Mouse (Mus musculus): ENCODE data around the gene Sun2.

Sun2 gene

GRCm38 (mm10) chr15:79741921-79742705 is at the start of gene Sun2:
TSS of gene Sun2 (minus strand) at chr15:79742536.
- peak; percentile 96 for DNase-seq

DNA sequence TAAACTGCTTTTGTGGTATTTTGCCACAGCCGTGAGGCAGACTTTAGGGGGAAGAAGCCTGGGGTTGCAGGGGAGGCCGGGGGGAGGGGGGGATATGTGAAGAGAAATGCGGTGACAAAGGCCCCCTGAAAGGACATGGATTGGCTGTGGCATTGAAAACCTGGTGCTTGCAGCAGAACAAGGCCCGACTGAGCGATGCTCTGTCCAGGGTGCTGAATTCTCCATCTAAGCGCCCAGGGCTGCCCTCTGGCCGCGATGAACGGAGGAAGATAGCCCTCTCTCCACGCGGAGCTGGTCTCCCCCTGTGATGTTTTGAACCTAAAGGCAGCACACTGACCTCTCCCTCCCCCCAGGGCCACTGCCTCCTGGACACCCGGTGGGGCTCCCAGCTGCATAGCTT is 49.2 kb upstream of the Sun2 start:
- DNase-seq, result peak; percentile 87

GRCm38 (mm10) chr15:79790905-79791304 is 48.6 kb upstream of the Sun2 start:
- DNase-seq, result no peak

- DNase-seq, result no peak
Measured at GRCm38 (mm10) chr15:79790111-79790510, 47.8 kb upstream of the Sun2 start.

GRCm38 (mm10) chr15:79787815-79788214 is 45.5 kb upstream of the Sun2 start:
- DNase-seq, result no peak

DNA sequence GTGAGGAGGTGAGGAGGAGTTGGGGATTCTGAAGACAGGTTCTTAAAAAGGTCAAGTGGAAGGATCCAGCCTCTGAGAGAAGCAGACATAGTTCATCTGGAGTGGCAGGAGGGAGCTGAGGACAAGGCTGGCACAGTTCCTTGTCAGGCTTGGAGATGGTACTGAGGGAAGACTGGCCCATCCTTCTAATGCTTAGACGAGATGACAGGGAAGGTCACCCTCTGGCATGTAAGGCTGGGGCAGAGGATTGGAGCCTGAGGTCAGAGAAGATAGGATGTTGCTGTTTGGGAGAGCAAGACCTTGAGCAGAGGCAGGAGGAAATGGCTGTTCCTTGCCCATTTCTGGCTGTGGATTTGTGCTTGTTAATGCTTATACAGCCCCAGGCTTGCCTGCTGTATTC is 42.7 kb upstream of the Sun2 start:
- DNase-seq, result no peak

- no peak for DNase-seq
Measured at GRCm38 (mm10) chr15:79777749-79778148, 35.4 kb upstream of the Sun2 start, which contains the start of gene Dnal4. TSS of gene Dnal4 (minus strand) at chr15:79777849.

DNA sequence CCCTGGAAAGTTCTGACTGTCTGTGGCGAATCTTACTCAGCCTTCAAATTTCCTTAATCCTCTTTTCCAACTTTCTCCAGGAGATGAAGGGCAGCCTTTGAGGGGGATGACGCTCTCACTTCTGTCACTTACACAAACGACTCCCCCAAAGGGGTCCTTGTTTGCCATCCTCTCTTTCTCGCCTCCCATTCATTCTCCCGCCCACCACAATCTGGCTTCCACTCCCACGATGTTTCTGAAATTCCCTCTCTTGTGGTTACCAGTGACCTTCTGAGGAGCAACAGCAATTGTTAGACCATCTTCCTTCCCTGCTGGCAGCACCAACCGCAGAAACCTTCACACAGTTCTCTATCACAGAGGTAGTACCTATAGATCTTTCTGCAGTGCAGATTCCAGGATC is 33.3 kb upstream of the Sun2 start:
- no peak for DNase-seq

DNA sequence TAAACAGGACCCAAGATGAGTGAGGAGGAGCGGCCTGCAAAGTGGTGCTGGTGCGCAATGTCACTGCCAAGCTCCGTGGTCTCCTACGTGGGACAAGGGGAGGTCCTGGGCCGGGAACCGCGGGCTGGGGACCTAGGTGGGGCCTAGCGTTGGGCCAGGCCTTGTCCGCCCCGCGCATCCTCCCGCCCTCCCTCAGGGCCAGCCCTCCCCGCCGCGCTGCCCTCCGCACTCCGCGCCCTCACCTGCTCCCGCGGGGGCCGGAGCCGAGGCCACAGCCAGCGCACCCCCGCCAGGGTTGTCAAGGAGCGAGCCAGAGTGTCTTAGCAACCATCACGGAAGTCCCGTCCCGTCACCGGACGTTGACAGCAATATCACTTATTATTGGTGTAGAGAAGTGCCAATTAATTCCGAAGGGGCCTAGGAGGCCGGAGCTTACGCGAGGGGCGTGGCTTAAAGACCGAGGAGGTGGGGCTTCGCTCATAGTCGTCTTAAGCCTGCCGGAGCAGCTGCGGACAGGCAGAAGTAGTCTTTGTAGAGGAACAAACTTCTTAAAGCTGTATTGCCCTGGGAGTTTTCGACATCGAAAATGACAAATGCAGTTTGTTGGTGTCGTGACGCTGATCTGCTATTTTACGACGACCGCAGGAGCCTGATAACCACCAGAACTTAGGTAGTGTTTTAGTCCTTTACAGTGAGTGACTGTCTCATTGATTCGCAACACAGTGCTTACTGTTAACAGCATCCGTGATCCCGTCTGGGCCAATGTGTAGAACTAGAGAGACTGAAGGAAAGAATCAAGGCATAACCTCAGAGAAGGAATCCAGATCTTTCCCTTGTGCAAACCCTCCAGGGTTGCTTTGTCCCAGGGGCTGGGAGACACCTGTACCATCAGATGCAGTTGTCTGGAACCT is 32.0 kb upstream of the Sun2 start:
- peak; percentile 98 for DNase-seq

DNA sequence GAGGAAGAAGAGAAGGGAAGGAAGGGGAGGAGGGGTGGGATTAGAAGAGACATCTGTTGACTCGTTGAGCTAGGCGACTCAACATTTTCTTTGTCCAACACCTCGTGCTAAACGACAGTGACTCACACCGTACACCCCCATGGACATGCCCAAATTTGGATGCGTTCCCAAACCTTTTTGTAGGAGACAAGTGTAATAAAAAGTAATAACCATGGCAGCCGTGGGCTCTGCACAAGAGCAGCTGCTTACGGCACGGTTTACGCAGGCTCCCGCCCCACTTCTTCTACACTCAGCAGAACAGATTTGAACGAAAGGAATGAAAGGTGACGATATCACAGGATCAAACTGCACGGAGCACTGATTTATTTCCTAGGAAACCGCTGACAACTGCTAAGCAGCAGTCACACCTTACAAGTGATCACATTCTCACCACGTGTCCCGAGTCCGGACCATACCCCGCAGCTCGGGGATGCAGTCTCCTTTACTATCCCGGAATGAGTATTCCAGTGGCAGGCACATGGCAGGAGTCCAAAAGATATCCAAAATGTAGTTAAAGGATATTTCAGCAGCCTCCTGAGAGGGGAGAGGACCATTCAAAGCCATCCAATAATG is 28.4 kb upstream of the Sun2 start:
- no peak for DNase-seq

DNA sequence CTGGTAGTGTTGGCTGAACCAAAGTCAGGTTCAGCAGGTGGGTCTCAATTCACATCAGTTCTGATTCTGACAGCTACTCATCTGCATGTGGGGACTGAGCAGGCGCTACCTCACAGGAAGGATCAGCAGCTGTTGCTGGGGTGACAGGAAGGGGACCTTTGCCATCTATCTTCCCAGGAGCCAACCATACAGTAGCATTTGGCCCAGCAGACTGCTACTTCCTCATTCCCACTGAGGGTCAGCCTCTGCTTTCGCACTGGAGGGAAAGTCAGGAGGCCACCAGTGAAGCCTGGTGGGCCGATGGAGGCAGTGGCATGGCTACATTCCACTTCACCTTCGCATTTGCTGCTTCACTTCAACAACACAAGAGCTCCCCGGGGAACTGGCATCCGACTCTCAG is 26.0 kb upstream of the Sun2 start:
- no peak for DNase-seq

DNA sequence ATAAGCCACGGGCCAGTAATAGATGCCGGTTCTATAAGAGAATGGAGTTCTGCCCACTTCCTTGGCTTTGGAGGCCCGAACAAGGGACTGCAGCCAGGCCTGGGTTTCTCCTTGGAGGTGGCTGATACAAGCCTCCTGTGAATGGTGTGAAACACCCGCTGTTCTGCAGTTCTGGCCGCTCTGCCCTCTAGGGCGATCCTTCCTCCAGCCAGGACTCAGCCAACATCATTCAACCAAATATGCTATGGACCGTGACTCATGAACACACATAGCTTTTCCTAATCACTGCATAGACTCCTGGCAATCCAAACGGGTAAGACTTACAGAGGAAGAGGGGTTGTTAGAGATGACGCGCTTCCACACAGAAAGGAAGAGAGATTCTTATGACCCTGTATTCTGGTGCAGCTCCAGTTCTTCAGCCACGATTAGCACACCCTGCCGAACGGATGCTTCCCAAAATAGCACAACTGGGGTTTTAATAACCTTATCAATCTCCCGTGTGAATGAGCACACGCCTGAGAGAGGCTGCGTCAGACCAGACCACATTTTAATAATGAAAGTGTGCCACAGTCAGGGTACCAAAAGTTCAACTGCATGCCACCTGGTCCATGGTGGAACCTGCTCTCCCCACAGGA is 25.1 kb upstream of the Sun2 start:
- DNase-seq, result no peak

GRCm38 (mm10) chr15:79766586-79767071 is 24.3 kb upstream of the Sun2 start:
- DNase-seq, result no peak

- DNase-seq, result no peak
Measured at GRCm38 (mm10) chr15:79766168-79766567, 23.8 kb upstream of the Sun2 start.

DNA sequence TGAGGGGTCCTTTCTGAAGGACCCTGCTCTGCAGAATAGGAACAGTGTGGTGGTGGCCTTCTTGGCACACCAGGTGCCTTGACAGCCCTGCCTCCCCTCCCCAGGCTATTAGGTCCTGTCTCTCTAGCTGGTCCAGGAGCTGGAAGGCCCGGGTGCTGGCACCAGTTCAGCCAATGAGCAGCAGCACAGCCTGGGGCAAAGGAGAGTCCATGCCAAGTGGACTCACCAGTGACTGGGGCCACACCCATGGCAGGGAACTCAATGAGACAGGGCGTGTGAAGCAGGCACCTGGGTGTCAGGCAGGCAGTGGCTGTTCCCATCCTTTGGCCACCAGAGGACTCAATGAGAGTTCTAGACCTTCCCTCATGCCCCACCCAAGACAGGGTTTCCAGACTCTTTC is 23.0 kb upstream of the Sun2 start:
- DNase-seq, result peak; percentile 64

DNA sequence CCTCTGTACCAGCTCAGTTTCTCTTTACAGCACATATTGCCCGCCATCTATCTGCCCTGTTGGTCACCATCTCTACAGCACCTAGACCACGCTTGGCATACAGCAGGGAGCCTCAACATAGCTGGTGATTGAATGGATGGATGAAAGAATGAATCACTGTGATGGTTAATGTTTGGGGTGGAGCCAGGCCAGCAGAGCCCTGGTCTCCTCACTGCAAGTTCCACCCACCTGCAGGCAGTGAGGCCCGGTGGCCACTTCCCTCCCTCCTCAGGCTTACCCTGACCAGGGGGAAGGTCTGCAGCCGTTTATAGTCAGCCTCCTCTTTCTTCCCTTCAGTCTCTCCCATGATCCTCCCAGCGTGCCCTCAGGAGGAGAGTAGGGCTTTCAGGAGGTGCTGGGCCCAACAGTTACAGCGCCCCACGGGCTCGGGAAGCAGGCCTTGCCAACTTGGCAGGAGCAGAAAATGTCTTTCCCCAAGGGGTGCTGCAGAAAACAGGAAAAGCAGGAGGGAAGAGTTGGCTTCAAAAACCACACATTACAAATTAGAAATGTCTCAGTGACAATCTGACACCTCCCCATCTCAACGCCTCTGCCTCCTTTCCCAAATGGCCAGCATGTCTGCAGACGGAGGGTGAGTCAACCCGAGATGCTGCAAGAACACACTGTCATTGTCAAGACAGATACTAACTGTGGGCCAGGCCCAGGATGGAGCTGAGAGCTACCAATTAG is 22.4 kb upstream of the Sun2 start:
- no peak for DNase-seq

- DNase-seq, result no peak
Measured at GRCm38 (mm10) chr15:79763601-79764246, 21.4 kb upstream of the Sun2 start.

DNA sequence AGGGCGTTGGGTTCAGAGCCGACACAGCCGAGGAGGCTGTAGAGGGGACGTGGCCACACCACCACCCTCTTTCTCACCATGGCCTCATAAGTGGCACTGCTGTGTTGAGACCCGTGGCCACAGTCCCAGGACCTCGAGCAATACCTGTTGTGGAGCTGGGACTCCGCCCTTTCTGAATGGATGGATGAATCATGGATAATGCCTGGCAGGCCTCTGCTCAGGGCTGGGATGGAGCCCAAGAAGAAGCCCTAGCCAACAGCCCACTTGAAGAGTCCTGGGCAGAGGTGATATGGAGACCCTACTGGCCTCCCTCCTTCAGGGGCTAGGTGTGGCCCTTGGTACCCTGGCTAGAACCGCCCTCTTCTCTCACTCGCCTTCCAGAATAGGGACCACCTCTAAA is 20.7 kb upstream of the Sun2 start:
- no peak for DNase-seq

GRCm38 (mm10) chr15:79760956-79761355 is 18.6 kb upstream of the Sun2 start:
- no peak for DNase-seq

- no peak for DNase-seq
Measured at GRCm38 (mm10) chr15:79757118-79757517, 14.8 kb upstream of the Sun2 start.

- DNase-seq, result no peak
Measured at GRCm38 (mm10) chr15:79755977-79756625, 13.8 kb upstream of the Sun2 start.

All from kidney, postnatal 10 days (tissue).